Mouse (Mus musculus) forebrain, embryonic 13.5 days (tissue): ENCODE data around the gene Olfr417. TPM values are rescaled to one million over a fixed set of nuclear protein-coding genes. Genes with fewer than 3 reads are reported as not detected.
"Not testable (repeated sequence)": the region's sequence is repeated elsewhere in the genome, so short reads cannot be mapped to it uniquely, and the experiment has no call there.

Source experiments
- ATAC-seq: fragments of 200-750 bp; cut with Nextera tagmentation; 2 replicates; pipeline ENCODE4 v1.8.0; 2017
- H3K27ac ChIP-seq: fragments of 300-500 bp; sonication (generic); 2 replicates; pipeline ENCODE4 v1.5.1; 2015; ENCODE audit warnings: inconsistent platforms, mild to moderate bottlenecking, moderate library complexity
- H3K27me3 ChIP-seq: fragments of 300-500 bp; sonication (generic); 2 replicates; pipeline ENCODE4 v1.6.1; 2015; ENCODE audit warnings: mild to moderate bottlenecking, inconsistent platforms
- H3K36me3 ChIP-seq: fragments of 300-500 bp; sonication (generic); 2 replicates; pipeline ENCODE4 v1.6.1; 2015; ENCODE audit warnings: mild to moderate bottlenecking, inconsistent platforms; ENCODE audit not compliant: poor library complexity, severe bottlenecking
- H3K4me1 ChIP-seq: fragments of 300-500 bp; sonication (generic); 2 replicates; pipeline ENCODE4 v1.6.1; 2015; ENCODE audit warnings: inconsistent platforms
- H3K4me2 ChIP-seq: fragments of 300-500 bp; sonication (generic); 2 replicates; pipeline ENCODE4 v1.6.1; 2015; ENCODE audit warnings: inconsistent platforms, mild to moderate bottlenecking, moderate library complexity
- H3K4me3 ChIP-seq: fragments of 300-500 bp; sonication (generic); 2 replicates; pipeline ENCODE4 v1.5.1; 2015; ENCODE audit warnings: mild to moderate bottlenecking, inconsistent platforms
- H3K9ac ChIP-seq: fragments of 300-500 bp; sonication (generic); 2 replicates; pipeline ENCODE4 v1.6.1; 2015; ENCODE audit warnings: mild to moderate bottlenecking, inconsistent platforms
- H3K9me3 ChIP-seq: fragments of 300-500 bp; sonication (generic); replicated peaks from 2 replicates; pipeline ENCODE4 v1.6.1; 2016; ENCODE audit warnings: inconsistent platforms
- WGBS: fragments of 180-500 bp; shearing (Covaris S2); methylation state at CpG from one replicate; pipeline ENCODE4 v1.1.7; 2015; 5-methylcytosine and 5-hydroxymethylcytosine counted together
- polyA plus RNA-seq: library from polyadenylated mRNA; unstranded; fragments of >200 nt; fragmentation: Nextera tagmentation; extraction: Ambion mirVana; gene quantifications from 2 replicates; pipeline ENCODE4 v1.2.1, GENCODE M21; 2015

The Olfr417 gene
- polyA plus RNA-seq = not detected in 2 replicates

GRCm38 (mm10) chr1:174364882-174365451, at the start of gene Olfr417:
Gene Olfr417 (plus strand): TSS chr1:174365122.
- H3K4me2 ChIP-seq = no peak within 1 kb of the TSS
- no peaks in the 10 kb centered on the region for H3K4me1 ChIP-seq
- H3K36me3 ChIP-seq = no peaks in the 10 kb centered on the region
- H3K4me3 ChIP-seq = no peak within 1 kb of the TSS
- H3K9ac ChIP-seq = no peak within 1 kb of the TSS
- ATAC-seq = no peak
- H3K27me3 ChIP-seq = no peaks in the 10 kb centered on the region
- no peak within 1 kb of the TSS for H3K27ac ChIP-seq
- no peaks in the 10 kb centered on the region for H3K9me3 ChIP-seq
- WGBS = 67% methylated on average over 2 of the region's 2 CpGs

- WGBS = 80% methylated on average over 2 of the region's 2 CpGs
- H3K27me3 ChIP-seq = no peaks in the 10 kb centered on the region
- no peak overlapping the region for H3K4me2 ChIP-seq
- H3K36me3 ChIP-seq = no peaks in the 10 kb centered on the region
- no peaks in the 10 kb centered on the region for H3K9me3 ChIP-seq
- ATAC-seq = no peak
- no peak overlapping the region for H3K4me3 ChIP-seq
- H3K9ac ChIP-seq = no peak overlapping the region
- no peak overlapping the region for H3K27ac ChIP-seq
- H3K4me1 ChIP-seq = no peaks in the 10 kb centered on the region
Measured at GRCm38 (mm10) chr1:174317308-174317707, 47.6 kb upstream of the Olfr417 start.

GRCm38 (mm10) chr1:174330218-174330617, 34.7 kb upstream of the Olfr417 start, which contains the start of gene Mptx1:
Gene Mptx1 (plus strand): TSS chr1:174330518.
- H3K27me3 ChIP-seq = no peaks in the 10 kb centered on the region
- H3K4me3 ChIP-seq = no peak within 1 kb of the TSS
- no peak within 1 kb of the TSS for H3K27ac ChIP-seq
- no peaks in the 10 kb centered on the region for H3K36me3 ChIP-seq
- no peak within 1 kb of the TSS for H3K9ac ChIP-seq
- ATAC-seq = no peak
- no peaks in the 10 kb centered on the region for H3K4me1 ChIP-seq
- no peaks in the 10 kb centered on the region for H3K9me3 ChIP-seq
- H3K4me2 ChIP-seq = no peak within 1 kb of the TSS

GRCm38 (mm10) chr1:174353636-174354035, 11.3 kb upstream of the Olfr417 start:
- H3K27me3 ChIP-seq, H3K9me3 ChIP-seq, H3K4me2 ChIP-seq, H3K36me3 ChIP-seq, H3K9ac ChIP-seq, ATAC-seq, H3K27ac ChIP-seq, H3K4me1 ChIP-seq, H3K4me3 ChIP-seq: not testable (repeated sequence)
- WGBS = 96% methylated on average over 1 of the region's 1 CpGs

GRCm38 (mm10) chr1:174354640-174355039, 10.3 kb upstream of the Olfr417 start:
- Histone ChIP-seq H3K4me1 (no peaks in the 10 kb centered on the region), H3K4me2 (no peak overlapping the region), H3K36me3 (no peaks in the 10 kb centered on the region), H3K9me3 (no peaks in the 10 kb centered on the region), H3K27ac (no peak overlapping the region), H3K9ac (no peak overlapping the region), H3K4me3 (no peak overlapping the region), H3K27me3 (no peaks in the 10 kb centered on the region)
- ATAC-seq = no peak
- WGBS = 83% methylated on average over 5 of the region's 5 CpGs

GRCm38 (mm10) chr1:174373799-174374198, 8.9 kb downstream of the Olfr417 start:
- Histone ChIP-seq H3K9ac (no peak overlapping the region), H3K27me3 (no peaks in the 10 kb centered on the region), H3K9me3 (no peaks in the 10 kb centered on the region), H3K27ac (no peak overlapping the region), H3K4me2 (no peak overlapping the region), H3K4me3 (no peak overlapping the region), H3K36me3 (no peaks in the 10 kb centered on the region), H3K4me1 (no peaks in the 10 kb centered on the region)
- ATAC-seq = no peak
- 96% methylated on average over 3 of the region's 3 CpGs for WGBS

- H3K9me3 ChIP-seq = no peaks in the 10 kb centered on the region
- H3K4me1 ChIP-seq = no peaks in the 10 kb centered on the region
- no peak within 1 kb of the TSS for H3K27ac ChIP-seq
- H3K4me3 ChIP-seq = no peak within 1 kb of the TSS
- H3K27me3 ChIP-seq = no peaks in the 10 kb centered on the region
- WGBS = 91% methylated on average over 2 of the region's 2 CpGs
- no peak within 1 kb of the TSS for H3K9ac ChIP-seq
- H3K36me3 ChIP-seq = no peaks in the 10 kb centered on the region
- no peak for ATAC-seq
- no peak within 1 kb of the TSS for H3K4me2 ChIP-seq
Measured at GRCm38 (mm10) chr1:174390746-174391145, 25.8 kb downstream of the Olfr417 start, which contains the start of gene Olfr248. Gene Olfr248 (plus strand): TSS chr1:174391046.

GRCm38 (mm10) chr1:174422959-174423358, 58.0 kb downstream of the Olfr417 start:
- WGBS = 92% methylated on average over 4 of the region's 4 CpGs
- no peaks in the 10 kb centered on the region for H3K36me3 ChIP-seq
- no peaks in the 10 kb centered on the region for H3K4me1 ChIP-seq

GRCm38 (mm10) chr1:174423764-174424163, 58.8 kb downstream of the Olfr417 start, which contains the start of gene Olfr414:
Gene Olfr414 (plus strand): TSS chr1:174424064.
- no peak for ATAC-seq
- no peak within 1 kb of the TSS for H3K4me2 ChIP-seq
- WGBS = 75% methylated on average over 1 of the region's 1 CpGs

More at GRCm38 (mm10) chr1:174422959-174423358, 58.0 kb downstream of the Olfr417 start:
- ATAC-seq = no peak
- Histone ChIP-seq H3K9me3 (no peaks in the 10 kb centered on the region), H3K27ac (no peak overlapping the region), H3K4me2 (no peak overlapping the region), H3K4me3 (no peak overlapping the region), H3K9ac (no peak overlapping the region), H3K27me3 (no peaks in the 10 kb centered on the region)

More at GRCm38 (mm10) chr1:174423764-174424163, 58.8 kb downstream of the Olfr417 start, which contains the start of gene Olfr414:
- no peaks in the 10 kb centered on the region for H3K9me3 ChIP-seq
- no peak within 1 kb of the TSS for H3K9ac ChIP-seq
- H3K4me3 ChIP-seq = no peak within 1 kb of the TSS
- no peaks in the 10 kb centered on the region for H3K36me3 ChIP-seq
- H3K27me3 ChIP-seq = no peaks in the 10 kb centered on the region
- no peak within 1 kb of the TSS for H3K27ac ChIP-seq
- H3K4me1 ChIP-seq = no peaks in the 10 kb centered on the region

Other genes starting within 250 kb of the Olfr417 start
- not detected in 2 replicates for gene Olfr231, start 244.0 kb upstream of the Olfr417 start, polyA plus RNA-seq
- not detected in 2 replicates for gene Olfr424, start 233.6 kb upstream of the Olfr417 start, polyA plus RNA-seq
- 0.04 TPM in 1 of 2 replicates, not detected in the other for gene Olfr420, start 209.5 kb upstream of the Olfr417 start, polyA plus RNA-seq
- 0.13 and 0.21 TPM in 2 replicates for gene Spta1, start 192.3 kb upstream of the Olfr417 start, polyA plus RNA-seq
- not detected in 2 replicates for gene Olfr419, start 113.1 kb upstream of the Olfr417 start, polyA plus RNA-seq
- gene Mptx1, start 34.6 kb upstream of the Olfr417 start, polyA plus RNA-seq = not detected in 2 replicates
- gene Olfr248, start 25.9 kb downstream of the Olfr417 start, polyA plus RNA-seq = not detected in 2 replicates
- not detected in 2 replicates for gene Olfr414, start 58.9 kb downstream of the Olfr417 start, polyA plus RNA-seq
- not detected in 2 replicates for gene Olfr220, start 77.0 kb downstream of the Olfr417 start, polyA plus RNA-seq
- gene Fmn2, start 136.7 kb downstream of the Olfr417 start, polyA plus RNA-seq = 7.1 and 7.3 TPM in 2 replicates